Mouse (Mus musculus) liver, postnatal 0 days (tissue): ENCODE results near the gene Gm10320.

Experiments
- CTCF ChIP-seq: sonication (generic); IDR thresholded peaks from 2 replicates; pipeline ENCODE4 v1.5.1; 2016; ENCODE audit warnings: antibody characterized with exemption, low read depth
- EP300 ChIP-seq: IDR thresholded peaks from 2 replicates; pipeline ENCODE4 v1.6.1; 2016; ENCODE audit warnings: antibody characterized with exemption, low read depth, mild to moderate bottlenecking

DNA sequence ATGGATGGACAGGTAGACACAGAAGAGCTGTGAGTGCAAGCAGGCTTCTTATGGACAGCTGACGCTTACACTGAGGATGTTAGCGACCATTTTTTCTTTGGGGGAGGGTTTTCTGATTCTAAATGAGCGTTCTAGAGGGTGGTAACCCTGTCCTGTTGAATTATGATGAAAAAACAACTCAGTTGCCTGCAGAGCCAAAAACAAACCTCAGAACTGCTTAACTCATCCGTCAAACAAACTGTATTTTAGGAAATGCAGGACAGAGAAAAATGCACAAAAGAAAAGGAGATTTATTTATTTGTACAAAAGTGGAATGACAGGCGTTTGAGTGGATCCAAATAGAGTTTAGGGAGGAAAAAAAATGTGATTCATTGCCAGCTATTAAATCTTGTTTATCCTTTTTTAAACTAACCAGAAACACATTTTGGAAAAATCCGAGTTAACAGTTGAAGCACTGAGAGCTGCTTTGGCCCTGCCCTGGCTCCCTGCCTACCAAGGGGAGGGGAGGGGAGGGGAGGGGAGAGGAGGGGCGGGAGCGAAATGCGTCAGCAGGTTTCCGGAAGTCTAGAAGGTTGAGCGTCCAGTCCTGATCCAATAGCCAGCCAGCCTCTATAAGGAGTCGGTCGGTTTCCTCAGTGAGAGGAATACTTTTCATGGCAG, 51.4 kb downstream of the Gm10320 start:
- TF ChIP-seq EP300 (no peak), CTCF (no peak)
